Mouse (Mus musculus): ENCODE measurements around the gene Arhgap44. TPM values are rescaled to one million over a fixed set of nuclear protein-coding genes. Genes with fewer than 3 reads are reported as not detected.

Gene Arhgap44
- polyA plus RNA-seq, 1 experiment, result 7.8 TPM

DNA sequence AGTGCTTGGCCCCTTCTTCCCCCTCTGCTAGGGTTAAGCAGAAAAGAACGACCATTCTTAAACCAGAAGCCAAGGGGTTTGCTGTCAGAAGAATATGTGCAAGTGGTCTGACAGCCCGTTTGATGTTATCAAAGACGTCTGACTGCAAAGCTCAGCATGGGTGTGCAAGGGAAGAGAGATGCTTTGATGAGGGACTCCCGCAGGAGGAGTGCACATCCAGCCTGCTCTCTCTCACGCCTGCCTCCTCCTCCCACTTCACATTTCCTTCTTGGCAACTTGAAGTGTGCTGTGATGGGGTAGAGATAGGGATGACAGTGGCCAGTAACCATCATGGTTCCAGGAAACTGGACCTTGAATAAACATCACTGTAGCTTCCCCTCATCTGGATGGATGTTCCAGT, 39.5 kb upstream of the Arhgap44 start:
- no peaks in the 10 kb centered on the region for H3K79me3 ChIP-seq (ENCODE audit: low read depth)
- TF ChIP-seq USF1 (IDR thresholded peaks at IDR 0.05; ENCODE audit: low read depth) (no peak), MYOD1 (IDR thresholded peaks at IDR 0.05; ENCODE audit: control insufficient read depth, insufficient read length, low read depth) (no peak), MYOG (IDR thresholded peaks at IDR 0.05; ENCODE audit: control insufficient read depth, extremely low read depth, insufficient read length) (no peak), CEBPB (IDR thresholded peaks at IDR 0.05; ENCODE audit: low read depth) (no peak), CTCF (IDR thresholded peaks at IDR 0.05; ENCODE audit: control insufficient read depth, insufficient read depth, insufficient read length) (no peak), MAX (IDR thresholded peaks at IDR 0.05) (no peak), FOSL1 (IDR thresholded peaks at IDR 0.05; ENCODE audit: insufficient read depth, low read length, poor library complexity, severe bottlenecking) (no peak)
- no peak overlapping the region for H3K4me3 ChIP-seq (ENCODE audit: insufficient read depth, poor library complexity, severe bottlenecking)
- no peaks in the 10 kb centered on the region for H3K27me3 ChIP-seq (ENCODE audit: control insufficient read depth, insufficient read depth, insufficient read length)
- no peaks in the 10 kb centered on the region for H3K36me3 ChIP-seq (ENCODE audit: control insufficient read depth, insufficient read depth)
- H3ac ChIP-seq (ENCODE audit: control insufficient read depth, insufficient read length, low read depth), result no peak overlapping the region
- no peaks in the 10 kb centered on the region for H3K79me2 ChIP-seq (ENCODE audit: control insufficient read depth, insufficient read depth)

DNA sequence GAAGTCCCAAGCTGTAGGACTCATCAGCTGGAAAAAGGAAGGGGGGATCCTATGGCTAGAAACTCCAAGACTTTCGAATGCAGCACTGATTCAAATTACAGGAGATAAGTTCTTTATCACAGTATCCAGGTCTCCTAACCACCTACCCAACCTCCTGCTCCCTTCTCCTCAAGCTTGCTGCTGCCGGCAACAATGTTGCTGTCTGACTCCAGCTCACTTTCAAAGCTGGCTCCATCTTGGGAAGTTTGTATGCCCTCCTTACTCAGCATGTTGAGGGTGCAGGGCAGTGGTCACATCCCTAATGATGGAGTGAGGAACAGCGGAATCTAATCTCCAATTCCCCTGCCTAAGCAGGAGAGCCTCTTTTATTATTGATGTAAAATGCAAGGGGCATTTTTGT, 35.3 kb upstream of the Arhgap44 start:
- no peak overlapping the region for H3ac ChIP-seq (ENCODE audit: control insufficient read depth, insufficient read length, low read depth)
- H3K27me3 ChIP-seq (ENCODE audit: control insufficient read depth, insufficient read depth, insufficient read length), result no peaks in the 10 kb centered on the region
- H3K79me3 ChIP-seq (ENCODE audit: low read depth), result no peaks in the 10 kb centered on the region
- no peak for TF ChIP-seq CTCF (IDR thresholded peaks at IDR 0.05; ENCODE audit: control insufficient read depth, insufficient read depth, insufficient read length)
- no peak for TF ChIP-seq USF1 (IDR thresholded peaks at IDR 0.05; ENCODE audit: low read depth)
- no peak for TF ChIP-seq MYOD1 (IDR thresholded peaks at IDR 0.05; ENCODE audit: control insufficient read depth, insufficient read length, low read depth)
- no peak for TF ChIP-seq MYOG (IDR thresholded peaks at IDR 0.05; ENCODE audit: control insufficient read depth, extremely low read depth, insufficient read length)
- TF ChIP-seq MAX (IDR thresholded peaks at IDR 0.05), result no peak
- no peak for TF ChIP-seq CEBPB (IDR thresholded peaks at IDR 0.05; ENCODE audit: low read depth)
- no peak for TF ChIP-seq FOSL1 (IDR thresholded peaks at IDR 0.05; ENCODE audit: insufficient read depth, low read length, poor library complexity, severe bottlenecking)
- no peaks in the 10 kb centered on the region for H3K79me2 ChIP-seq (ENCODE audit: control insufficient read depth, insufficient read depth)
- no peaks in the 10 kb centered on the region for H3K36me3 ChIP-seq (ENCODE audit: control insufficient read depth, insufficient read depth)
- no peak overlapping the region for H3K4me3 ChIP-seq (ENCODE audit: insufficient read depth, poor library complexity, severe bottlenecking)

DNA sequence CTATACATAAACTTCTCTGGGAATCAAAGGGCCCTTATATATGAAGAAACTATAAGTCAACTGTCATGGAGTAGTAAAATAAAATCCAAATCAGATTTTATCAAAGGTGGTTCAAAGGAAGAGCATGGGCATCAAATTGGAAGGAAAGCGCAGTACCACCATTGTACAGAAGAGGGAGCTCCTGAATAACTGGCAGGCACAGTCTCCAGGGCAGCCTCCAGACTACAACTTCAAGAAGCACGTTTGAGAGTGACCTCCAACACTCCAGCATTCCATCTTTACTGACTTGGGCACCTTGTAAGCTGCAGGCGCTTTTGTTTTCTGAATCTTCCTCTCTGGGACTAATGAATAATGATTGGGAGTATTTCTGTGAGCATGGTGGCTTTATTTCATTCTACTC, 34.5 kb upstream of the Arhgap44 start:
- TF ChIP-seq FOSL1 (IDR thresholded peaks at IDR 0.05; ENCODE audit: insufficient read depth, low read length, poor library complexity, severe bottlenecking) (no peak), CTCF (IDR thresholded peaks at IDR 0.05; ENCODE audit: control insufficient read depth, insufficient read depth, insufficient read length) (peak; percentile 65)

DNA sequence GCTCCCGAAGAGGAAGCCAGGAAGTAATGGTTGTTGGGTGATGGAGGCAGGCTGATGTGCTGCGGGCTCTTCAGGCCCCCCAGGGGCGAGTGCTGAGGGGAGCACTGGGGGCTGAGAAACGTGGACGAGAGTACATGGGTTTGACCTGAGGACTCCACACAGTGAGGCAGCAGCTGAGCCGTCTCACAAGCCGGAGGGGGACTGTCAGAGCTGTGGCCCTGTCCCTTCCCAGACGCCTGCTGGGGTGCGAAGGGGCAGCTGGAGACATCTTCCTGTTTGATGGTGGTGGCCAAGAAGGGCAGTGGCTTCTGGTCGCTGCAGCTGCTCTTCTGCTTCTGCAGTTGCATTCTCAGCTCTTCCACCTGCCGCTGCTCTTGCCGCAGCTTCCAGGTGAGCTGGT, 24.2 kb upstream of the Arhgap44 start:
- Histone ChIP-seq H3K4me3 (ENCODE audit: insufficient read depth, poor library complexity, severe bottlenecking) (no peak overlapping the region), H3K27me3 (ENCODE audit: control insufficient read depth, insufficient read depth, insufficient read length) (no peaks in the 10 kb centered on the region), H3ac (ENCODE audit: control insufficient read depth, insufficient read length, low read depth) (no peak overlapping the region), H3K79me3 (ENCODE audit: low read depth) (no peaks in the 10 kb centered on the region), H3K79me2 (ENCODE audit: control insufficient read depth, insufficient read depth) (no peaks in the 10 kb centered on the region), H3K36me3 (ENCODE audit: control insufficient read depth, insufficient read depth) (no peaks in the 10 kb centered on the region)
- no peak for TF ChIP-seq CEBPB (IDR thresholded peaks at IDR 0.05; ENCODE audit: low read depth)
- TF ChIP-seq FOSL1 (IDR thresholded peaks at IDR 0.05; ENCODE audit: insufficient read depth, low read length, poor library complexity, severe bottlenecking), result no peak
- no peak for TF ChIP-seq USF1 (IDR thresholded peaks at IDR 0.05; ENCODE audit: low read depth)

More for the DNA sequence above, 34.5 kb upstream of the Arhgap44 start:
- H3K79me3 ChIP-seq (ENCODE audit: low read depth), result no peaks in the 10 kb centered on the region
- no peak overlapping the region for H3K4me3 ChIP-seq (ENCODE audit: insufficient read depth, poor library complexity, severe bottlenecking)
- H3K36me3 ChIP-seq (ENCODE audit: control insufficient read depth, insufficient read depth), result no peaks in the 10 kb centered on the region
- H3K79me2 ChIP-seq (ENCODE audit: control insufficient read depth, insufficient read depth), result no peaks in the 10 kb centered on the region
- H3K27me3 ChIP-seq (ENCODE audit: control insufficient read depth, insufficient read depth, insufficient read length), result no peaks in the 10 kb centered on the region
- no peak overlapping the region for H3ac ChIP-seq (ENCODE audit: control insufficient read depth, insufficient read length, low read depth)

DNA sequence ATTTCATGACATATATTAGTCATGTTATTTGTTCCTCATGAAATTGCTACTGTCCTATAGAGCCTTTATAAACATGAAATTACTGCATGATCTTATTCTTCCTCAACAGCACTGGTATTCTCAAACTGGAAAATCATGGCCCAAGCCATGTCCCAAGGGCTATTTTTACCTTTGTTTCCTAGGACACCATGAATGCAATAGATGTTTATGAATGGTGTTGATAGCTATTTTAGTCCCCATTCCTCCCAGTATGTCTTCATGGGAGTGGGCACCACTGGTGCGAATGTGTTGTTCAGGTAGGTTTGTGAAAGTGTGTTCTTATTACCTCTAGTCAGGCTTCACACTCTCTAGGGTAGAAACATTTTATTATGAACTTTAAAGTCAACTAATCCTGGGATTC, 22.4 kb upstream of the Arhgap44 start:
- TF ChIP-seq CEBPB (IDR thresholded peaks at IDR 0.05; ENCODE audit: low read depth) (no peak), MAX (IDR thresholded peaks at IDR 0.05) (no peak), MYOG (IDR thresholded peaks at IDR 0.05; ENCODE audit: control insufficient read depth, extremely low read depth, insufficient read length) (no peak), FOSL1 (IDR thresholded peaks at IDR 0.05; ENCODE audit: insufficient read depth, low read length, poor library complexity, severe bottlenecking) (no peak), MYOD1 (IDR thresholded peaks at IDR 0.05; ENCODE audit: control insufficient read depth, insufficient read length, low read depth) (no peak), USF1 (IDR thresholded peaks at IDR 0.05; ENCODE audit: low read depth) (no peak), CTCF (IDR thresholded peaks at IDR 0.05; ENCODE audit: control insufficient read depth, insufficient read depth, insufficient read length) (no peak)
- H3K27me3 ChIP-seq (ENCODE audit: control insufficient read depth, insufficient read depth, insufficient read length), result no peaks in the 10 kb centered on the region
- H3K36me3 ChIP-seq (ENCODE audit: control insufficient read depth, insufficient read depth), result no peaks in the 10 kb centered on the region
- no peaks in the 10 kb centered on the region for H3K79me3 ChIP-seq (ENCODE audit: low read depth)
- no peak overlapping the region for H3ac ChIP-seq (ENCODE audit: control insufficient read depth, insufficient read length, low read depth)
- no peaks in the 10 kb centered on the region for H3K79me2 ChIP-seq (ENCODE audit: control insufficient read depth, insufficient read depth)
- no peak overlapping the region for H3K4me3 ChIP-seq (ENCODE audit: insufficient read depth, poor library complexity, severe bottlenecking)

DNA sequence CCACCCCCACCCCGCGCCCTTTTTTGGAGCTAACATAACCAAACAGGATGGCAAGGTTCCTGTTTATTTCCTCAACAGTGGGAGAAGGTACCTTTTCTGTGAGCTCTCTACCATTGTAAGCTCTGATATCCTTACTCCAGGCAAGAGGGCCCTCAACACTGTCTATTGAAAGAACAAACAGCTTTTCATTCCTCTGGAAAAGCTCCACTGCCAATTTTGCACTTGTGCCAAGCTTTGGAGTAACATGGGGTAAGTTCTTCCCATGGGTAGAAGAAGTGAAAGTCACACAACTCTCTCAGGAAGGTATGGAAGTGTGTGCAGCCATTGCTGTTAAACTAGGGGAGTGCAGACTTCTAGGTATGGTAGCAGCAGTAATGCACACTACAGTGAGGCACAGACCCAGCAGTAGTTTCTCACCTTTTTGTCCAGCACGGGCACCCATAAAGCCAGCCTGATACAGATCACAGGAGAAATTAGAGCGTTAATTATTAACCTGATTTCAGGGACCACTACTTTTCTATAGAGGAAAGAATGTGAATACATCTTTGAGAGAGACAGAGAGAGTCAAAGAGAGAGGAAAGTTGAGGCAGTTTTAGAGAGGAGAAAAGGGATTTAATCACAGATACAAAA, 7.5 kb upstream of the Arhgap44 start:
- no peaks in the 10 kb centered on the region for H3K79me3 ChIP-seq (ENCODE audit: low read depth)
- no peaks in the 10 kb centered on the region for H3K27me3 ChIP-seq (ENCODE audit: control insufficient read depth, insufficient read depth, insufficient read length)
- H3K36me3 ChIP-seq (ENCODE audit: control insufficient read depth, insufficient read depth), result no peaks in the 10 kb centered on the region
- no peak for TF ChIP-seq FOSL1 (IDR thresholded peaks at IDR 0.05; ENCODE audit: insufficient read depth, low read length, poor library complexity, severe bottlenecking)
- no peak for TF ChIP-seq MYOD1 (IDR thresholded peaks at IDR 0.05; ENCODE audit: control insufficient read depth, insufficient read length, low read depth)
- TF ChIP-seq CTCF (IDR thresholded peaks at IDR 0.05; ENCODE audit: control insufficient read depth, insufficient read depth, insufficient read length), result no peak
- no peak for TF ChIP-seq USF1 (IDR thresholded peaks at IDR 0.05; ENCODE audit: low read depth)
- TF ChIP-seq MYOG (IDR thresholded peaks at IDR 0.05; ENCODE audit: control insufficient read depth, extremely low read depth, insufficient read length), result no peak
- TF ChIP-seq MAX (IDR thresholded peaks at IDR 0.05), result no peak
- TF ChIP-seq CEBPB (IDR thresholded peaks at IDR 0.05; ENCODE audit: low read depth), result no peak
- no peak overlapping the region for H3K4me3 ChIP-seq (ENCODE audit: insufficient read depth, poor library complexity, severe bottlenecking)
- no peak overlapping the region for H3ac ChIP-seq (ENCODE audit: control insufficient read depth, insufficient read length, low read depth)
- H3K79me2 ChIP-seq (ENCODE audit: control insufficient read depth, insufficient read depth), result no peaks in the 10 kb centered on the region
